Mouse (Mus musculus): ENCODE data around the gene Col4a3.
A peak's percentile ranks its signal among the peaks of the same experiment; 100 is the strongest.

DNA sequence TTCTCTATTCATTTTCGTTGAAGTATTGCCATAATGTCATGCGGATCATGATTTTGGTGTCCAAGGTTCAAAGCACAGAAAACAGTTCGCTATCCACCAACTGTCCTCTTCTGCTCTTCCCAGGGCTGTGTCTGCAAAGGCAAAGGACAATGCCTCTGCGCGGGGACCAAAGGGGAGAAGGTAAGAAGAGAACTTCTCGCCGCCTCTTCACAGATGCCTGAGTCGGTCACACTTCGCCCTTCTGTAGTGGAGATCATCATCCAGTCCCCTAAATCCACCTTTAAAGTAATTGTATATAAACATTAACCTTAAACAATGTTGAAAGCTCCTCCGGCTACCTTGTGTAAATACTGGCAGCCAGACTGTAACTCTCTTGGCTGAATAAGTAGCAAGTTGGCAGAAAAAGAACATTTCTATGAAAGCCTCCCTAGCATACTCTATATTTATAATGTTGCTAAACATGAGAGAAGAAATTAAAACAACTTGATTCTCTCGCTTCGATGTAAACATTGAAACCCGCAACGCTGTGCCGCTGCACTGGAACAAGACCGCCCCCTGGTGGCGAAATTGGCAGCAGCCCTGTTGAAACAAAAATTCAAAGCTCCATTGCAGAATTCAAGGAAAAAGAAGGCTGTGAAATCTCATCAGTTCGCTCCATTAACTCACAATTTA, 54.7 kb downstream of the Col4a3 start:
- TF ChIP-seq POLR2A (IDR thresholded peaks at IDR 0.05; ENCODE audit: borderline replicate concordance, control insufficient read depth, low read depth, low read length) (no peak), CTCF (IDR thresholded peaks at IDR 0.05; ENCODE audit: control insufficient read depth, insufficient read depth, low read length) (peak; percentile 74)

All from bone marrow, adult 2 months (tissue).